Mouse (Mus musculus) G1E (cell line): ENCODE measurements around the gene Frem3. TPM values are rescaled to one million over a fixed set of nuclear protein-coding genes. Genes with fewer than 3 reads are reported as not detected.

ENCODE experiments used
- ATAC-seq: 2 replicates; pipeline ENCODE4 v1.8.0; 2016; ENCODE audit warnings: mild to moderate bottlenecking; ENCODE audit not compliant: insufficient number of reproducible peaks, poor library complexity, low FRiP score, severe bottlenecking; ENCODE audit errors: extremely low read depth
- DNase-seq: peaks from one replicate; pipeline ENCODE4 v3.0.0; 2012; ENCODE audit warnings: low spot score
- H3K27me3 ChIP-seq: 2 replicates; pipeline ENCODE4 v1.6.1; 2012; ENCODE audit warnings: mild to moderate bottlenecking, low read length, inconsistent platforms; ENCODE audit not compliant: insufficient read depth
- H3K36me3 ChIP-seq: replicated peaks from 2 replicates; pipeline ENCODE3; 2012; ENCODE audit warnings: mild to moderate bottlenecking, inconsistent platforms
- H3K4me1 ChIP-seq: 2 replicates; pipeline ENCODE4 v1.6.1; 2012; ENCODE audit warnings: low read depth, low read length, inconsistent platforms, mixed read lengths; ENCODE audit not compliant: insufficient read depth
- H3K4me3 ChIP-seq: 2 replicates; pipeline ENCODE4 v1.5.1; 2012; ENCODE audit warnings: low read depth, mild to moderate bottlenecking, inconsistent platforms, low read length, moderate library complexity, mixed read lengths
- H3K9me3 ChIP-seq: replicated peaks from 2 replicates; pipeline ENCODE4 v1.6.1; 2012; ENCODE audit warnings: inconsistent platforms
- CTCF ChIP-seq: IDR thresholded peaks from 2 replicates; pipeline ENCODE4 v1.5.1; 2012; ENCODE audit warnings: low read depth, low read length, inconsistent platforms, mixed read lengths
- GATA1 ChIP-seq: IDR thresholded peaks from 2 replicates; pipeline ENCODE4 v1.6.1; 2012; ENCODE audit warnings: borderline replicate concordance, low read length, inconsistent platforms, mixed read lengths
- GATA2 ChIP-seq: IDR thresholded peaks from 2 replicates; pipeline ENCODE4 v1.6.1; 2012; ENCODE audit warnings: low read depth, low read length, inconsistent platforms, borderline replicate concordance
- POLR2AphosphoS5 ChIP-seq: IDR thresholded peaks from 2 replicates; pipeline ENCODE4 v1.6.1; 2012; ENCODE audit warnings: low read depth, low read length, inconsistent platforms; ENCODE audit not compliant: insufficient replicate concordance
- TAL1 ChIP-seq: conservative IDR thresholded peaks from 2 replicates; pipeline ENCODE4 v1.6.1; 2012; ENCODE audit warnings: low read depth, low read length, inconsistent platforms, mixed read lengths
- polyA plus RNA-seq: library from polyadenylated mRNA; stranded (reverse); fragments of >175 nt; gene quantifications from 2 replicates; pipeline ENCODE4 v1.2.3, GENCODE M21; 2012
- total RNA-seq, 2 experiments: library from RNA; stranded (forward) in 1 of 2; stranded (reverse) in 1 of 2; fragments of 200-1000 nt in 1 of 2; fragments of >200 nt in 1 of 2; fragmentation: Nextera tagmentation in 1 of 2; gene quantifications; 2 replicates each; pipeline ENCODE4 v1.2.3; 2014 to 2017

The Frem3 gene
- total and polyA plus RNA-seq, 3 experiments: 0.11 TPM; not detected in 2

- Histone ChIP-seq H3K27me3 (no peaks in the 10 kb centered on the region), H3K4me3 (no peak overlapping the region), H3K9me3 (no peaks in the 10 kb centered on the region), H3K4me1 (no peaks in the 10 kb centered on the region), H3K36me3 (no peaks in the 10 kb centered on the region)
- ATAC-seq: no peak
- DNase-seq: no peak
- TF ChIP-seq CTCF (no peak), TAL1 (no peak), POLR2AphosphoS5 (no peak), GATA1 (no peak), GATA2 (no peak)
Measured at GRCm38 (mm10) chr8:80579038-80579437, 31.8 kb upstream of the Frem3 start.

- H3K4me1 ChIP-seq: no peaks in the 10 kb centered on the region; the same call in 1 of the 2 replicates
- no peaks in the 10 kb centered on the region for H3K36me3 ChIP-seq
- no peak for ATAC-seq
- no peaks in the 10 kb centered on the region for H3K9me3 ChIP-seq
- DNase-seq: no peak
- H3K27me3 ChIP-seq: no peaks in the 10 kb centered on the region
- H3K4me3 ChIP-seq: no peak overlapping the region
- TF ChIP-seq GATA1 (no peak), CTCF (no peak), POLR2AphosphoS5 (no peak), TAL1 (no peak), GATA2 (no peak)
Measured at GRCm38 (mm10) chr8:80592626-80593025, 18.3 kb upstream of the Frem3 start.

- ATAC-seq: no peak
- no peak for DNase-seq
- no peaks in the 10 kb centered on the region for H3K9me3 ChIP-seq
- TF ChIP-seq TAL1 (no peak), POLR2AphosphoS5 (no peak), CTCF (no peak), GATA1 (no peak), GATA2 (no peak)
- H3K4me1 ChIP-seq: no peaks in the 10 kb centered on the region
- H3K27me3 ChIP-seq: 0 out of 2 replicates have a peak, but pooled peaks cover 3% of the 10 kb centered on the region
- no peak overlapping the region for H3K4me3 ChIP-seq
- H3K36me3 ChIP-seq: no peaks in the 10 kb centered on the region
Measured at GRCm38 (mm10) chr8:80600600-80601170, 10.2 kb upstream of the Frem3 start.

- H3K36me3 ChIP-seq: no peaks in the 10 kb centered on the region
- peaks cover 2% of the 10 kb centered on the region; the same call in 1 of the 2 replicates for H3K4me1 ChIP-seq
- DNase-seq (no peak), ATAC-seq (no peak)
- TF ChIP-seq GATA1 (no peak), CTCF (no peak), POLR2AphosphoS5 (no peak), GATA2 (no peak), TAL1 (no peak)
- H3K27me3 ChIP-seq: 0 out of 2 replicates have a peak, but pooled peaks cover 3% of the 10 kb centered on the region
- no peak overlapping the region for H3K4me3 ChIP-seq
- no peaks in the 10 kb centered on the region for H3K9me3 ChIP-seq
Measured at GRCm38 (mm10) chr8:80601886-80602285, 9.0 kb upstream of the Frem3 start.

GRCm38 (mm10) chr8:80607082-80607481 lies 3.8 kb upstream of the Frem3 start:
- no peak for ATAC-seq
- Histone ChIP-seq H3K4me1 (peaks cover 3% of the 10 kb centered on the region; the same call in 1 of the 2 replicates), H3K36me3 (no peaks in the 10 kb centered on the region), H3K9me3 (no peaks in the 10 kb centered on the region), H3K27me3 (peaks cover 15% of the 10 kb centered on the region; the same call in 1 of the 2 replicates), H3K4me3 (no peak overlapping the region)
- TF ChIP-seq POLR2AphosphoS5: no peak
- TF ChIP-seq TAL1: no peak
- no peak for TF ChIP-seq GATA2
- no peak for TF ChIP-seq CTCF
- no peak for TF ChIP-seq GATA1
- DNase-seq: no peak

GRCm38 (mm10) chr8:80611441-80611751 lies 516 bp downstream of the Frem3 start:
- no peak for DNase-seq
- H3K27me3 ChIP-seq: peaks cover 25% of the 10 kb centered on the region; the same call in 1 of the 2 replicates
- H3K9me3 ChIP-seq: no peaks in the 10 kb centered on the region
- no peaks in the 10 kb centered on the region for H3K36me3 ChIP-seq
- H3K4me1 ChIP-seq: peaks cover 3% of the 10 kb centered on the region; the same call in 1 of the 2 replicates
- no peak for TF ChIP-seq POLR2AphosphoS5
- TF ChIP-seq GATA1: no peak
- TF ChIP-seq GATA2: no peak
- TF ChIP-seq CTCF: no peak
- TF ChIP-seq TAL1: no peak
- H3K4me3 ChIP-seq: no peak overlapping the region
- no peak for ATAC-seq
